In the genomic region with DNA sequence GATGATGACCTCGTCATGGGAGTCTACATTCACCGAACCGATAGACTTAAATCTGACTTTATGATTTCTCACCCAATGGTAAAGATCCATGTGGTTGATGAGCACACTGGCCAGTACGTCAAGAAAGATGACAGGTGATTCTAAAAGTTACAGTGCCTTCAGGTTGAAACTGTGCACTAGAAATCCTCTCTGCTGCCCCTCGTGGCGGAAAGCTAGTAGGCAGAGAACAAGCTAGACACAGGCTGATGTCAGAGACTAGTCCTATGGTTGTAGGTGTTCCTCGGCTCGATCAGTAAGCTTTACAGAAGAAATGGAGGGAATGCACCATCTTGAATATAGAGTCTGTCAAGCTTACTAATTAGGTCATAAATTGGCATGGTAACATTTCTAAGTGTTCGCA, we compare ENCODE assay signal across 25 mouse cellular contexts. TPM values are rescaled to one million over a fixed set of nuclear protein-coding genes. Genes with fewer than 3 reads are reported as not detected.
DNase-seq lines count a peak whose midpoint lies in the region; ATAC-seq and TF ChIP-seq lines count a peak whose summit lies in the region.
"Had no signal": no experiment of that assay in that cellular context is flagged by ENCODE, and none has a peak within 500 bp of the region (broad histone marks: within the 10 kb centered on the region; RNA-seq: fewer than 3 reads in every experiment).

No protein-coding gene starts in this region.

- H3K9ac ChIP-seq in intestine, postnatal 0 days (ENCODE audit: low read depth, low read length): no peak overlapping the region
- H3K9ac ChIP-seq in intestine, embryonic 16.5 days (ENCODE audit: low read depth, low read length): no peak overlapping the region
- H3K9ac ChIP-seq: forebrain, embryonic 15.5 days; heart, embryonic 13.5 days; limb, embryonic 13.5 days; liver, embryonic 15.5 days; neural tube, embryonic 12.5 days had no signal

- H3K4me3 ChIP-seq in intestine, postnatal 0 days (ENCODE audit: low read depth, low read length): no peak overlapping the region
- H3K4me3 ChIP-seq in intestine, embryonic 16.5 days (ENCODE audit: low read length): no peak overlapping the region
- H3K4me3 ChIP-seq in E14TG2a.4 (replicated peaks; ENCODE audit: low read length): no peak overlapping the region
- no peak overlapping the region for H3K4me3 ChIP-seq in bone marrow, adult 2 months (replicated peaks; ENCODE audit: control insufficient read depth, low read depth, low read length)
- H3K4me3 ChIP-seq: embryonic facial prominence, embryonic 10.5 days; forebrain, embryonic 15.5 days; heart, embryonic 13.5 days; limb, embryonic 13.5 days; liver, embryonic 15.5 days; neural tube, embryonic 12.5 days had no signal

- no peak overlapping the region for H3K27ac ChIP-seq in intestine, postnatal 0 days (ENCODE audit: low read depth, low read length)
- no peak overlapping the region for H3K27ac ChIP-seq in intestine, embryonic 16.5 days (ENCODE audit: low read length)
- no peak overlapping the region for H3K27ac ChIP-seq in bone marrow, adult 2 months (ENCODE audit: control insufficient read depth, insufficient read depth, low read depth, low read length, poor library complexity)
- H3K27ac ChIP-seq: embryonic facial prominence, embryonic 10.5 days; forebrain, embryonic 15.5 days; heart, embryonic 13.5 days; limb, embryonic 13.5 days; liver, embryonic 15.5 days; neural tube, embryonic 12.5 days had no signal

- H3K4me1 ChIP-seq in intestine, postnatal 0 days (replicated peaks; ENCODE audit: control insufficient read depth, insufficient read depth, low read length): no peaks in the 10 kb centered on the region
- H3K4me1 ChIP-seq in intestine, embryonic 16.5 days (ENCODE audit: control insufficient read depth, insufficient read depth, low read length): no peaks in the 10 kb centered on the region
- no peaks in the 10 kb centered on the region for H3K4me1 ChIP-seq in E14TG2a.4 (replicated peaks; ENCODE audit: low read depth, low read length)
- no peaks in the 10 kb centered on the region for H3K4me1 ChIP-seq in bone marrow, adult 2 months (ENCODE audit: control insufficient read depth, insufficient read depth, low read length)
- H3K4me1 ChIP-seq: embryonic facial prominence, embryonic 10.5 days; forebrain, embryonic 15.5 days; heart, embryonic 13.5 days; limb, embryonic 13.5 days; neural tube, embryonic 12.5 days had no signal

- H3K27me3 ChIP-seq in intestine, postnatal 0 days (replicated peaks; ENCODE audit: control insufficient read depth, insufficient read depth, low read length): no peaks in the 10 kb centered on the region
- H3K27me3 ChIP-seq in intestine, embryonic 16.5 days (replicated peaks; ENCODE audit: control insufficient read depth, insufficient read depth, low read length): no peaks in the 10 kb centered on the region
- no peaks in the 10 kb centered on the region for H3K27me3 ChIP-seq in E14TG2a.4 (ENCODE audit: insufficient read depth, low read length)
- H3K27me3 ChIP-seq: forebrain, embryonic 15.5 days; heart, embryonic 13.5 days; limb, embryonic 13.5 days; liver, embryonic 15.5 days; neural tube, embryonic 12.5 days had no signal

- no peak overlapping the region for H3K4me2 ChIP-seq in intestine, postnatal 0 days (replicated peaks; ENCODE audit: low read depth)
- no peak overlapping the region for H3K4me2 ChIP-seq in intestine, embryonic 16.5 days (ENCODE audit: low read depth, low read length)
- H3K4me2 ChIP-seq: forebrain, embryonic 15.5 days; heart, embryonic 13.5 days; limb, embryonic 13.5 days; liver, embryonic 15.5 days; neural tube, embryonic 12.5 days had no signal

- DNase-seq in 3T3-L1 (ENCODE audit: low read depth, low spot score): peak; percentile 12
- DNase-seq in kidney, postnatal 10 days: no peak
- no peak for DNase-seq in left cerebral cortex, adult 18-20 months (ENCODE audit: low spot score in 2 of 2)
- DNase-seq: adrenal gland, postnatal 14 days; cerebellum, adult 8-10 months; gastrocnemius, postnatal 10 days; heart, adult 11 months; heart, postnatal 14 days; kidney, adult 9 months; layer of hippocampus, adult 9-11 months; lung, postnatal 4 days; midbrain, embryonic 14.5 days; right cerebral cortex, postnatal 14 days; thymus, postnatal 14 days had no signal

- 93% methylated on average over 9 of the region's 9 CpGs for WGBS in intestine, postnatal 0 days
- WGBS in intestine, embryonic 16.5 days: 92% methylated on average over 9 of the region's 9 CpGs
- 87% methylated on average over 9 of the region's 9 CpGs for WGBS in bone marrow, adult 2 months

- ATAC-seq in intestine, postnatal 0 days: no peak
- ATAC-seq in intestine, embryonic 16.5 days: no peak
- ATAC-seq: forebrain, embryonic 15.5 days; inflammation-experienced regulatory T-cells, adult 6 months had no signal

- TF ChIP-seq CTCF in intestine, postnatal 0 days (IDR thresholded peaks at IDR 0.05; ENCODE audit: low read depth): 0 out of 2 replicates have a peak, but pooled peaks have one; percentile 17
- TF ChIP-seq CTCF in E14TG2a.4 (conservative IDR thresholded peaks at IDR 0.05; ENCODE audit: low read length): peak; percentile 54
- peak; percentile 27; the same call in 1 of the 2 replicates for TF ChIP-seq CTCF in bone marrow, adult 2 months (IDR thresholded peaks at IDR 0.05; ENCODE audit: control insufficient read depth, insufficient read depth, low read length)

- peaks cover 5% of the 10 kb centered on the region; the same call in 1 of the 2 replicates for H3K36me3 ChIP-seq in intestine, postnatal 0 days (ENCODE audit: control insufficient read depth, insufficient read depth)
- 0 out of 2 replicates have a peak, but pooled peaks cover 3% of the 10 kb centered on the region for H3K36me3 ChIP-seq in intestine, embryonic 16.5 days (ENCODE audit: control insufficient read depth, insufficient read depth, low read length)
- H3K36me3 ChIP-seq in E14TG2a.4 (ENCODE audit: insufficient read depth, low read length): peaks cover 14% of the 10 kb centered on the region

- no peak for TF ChIP-seq POLR2A in bone marrow, adult 2 months (IDR thresholded peaks at IDR 0.05; ENCODE audit: borderline replicate concordance, control insufficient read depth, low read depth, low read length)

- no peaks in the 10 kb centered on the region for H3K9me3 ChIP-seq in intestine, postnatal 0 days (ENCODE audit: control insufficient read depth)
- no peaks in the 10 kb centered on the region for H3K9me3 ChIP-seq in intestine, embryonic 16.5 days (ENCODE audit: control insufficient read depth, low read length)
- peaks cover 7% of the 10 kb centered on the region for H3K9me3 ChIP-seq in E14TG2a.4 (ENCODE audit: low read length)
- H3K9me3 ChIP-seq: embryonic facial prominence, embryonic 10.5 days; limb, embryonic 13.5 days; liver, embryonic 15.5 days had no signal

RNA-seq across cellular contexts. Expression of gene Ahi1, which starts 11.4 kb away (rescaled TPM):
- polyA plus RNA-seq in intestine, postnatal 0 days (2015; fragmentation: Nextera tagmentation; extraction: Ambion mirVana): 3.6 and 4.2 TPM in 2 replicates
- polyA plus RNA-seq in intestine, embryonic 16.5 days (2015; fragmentation: Nextera tagmentation; extraction: Ambion mirVana): 5.0 and 5.8 TPM in 2 replicates
- polyA plus RNA-seq in bone marrow, adult 2 months (2011; ENCODE audit: insufficient read depth, insufficient read length, low replicate concordance, missing spikeins): 4.8 and 6.4 TPM in 2 replicates
- total RNA-seq in left cerebral cortex, adult 18-20 months (2021): 100 to 1,000 TPM; 163 to 187 TPM
